Comparison of ENCODE assay signal across 11 mouse cellular contexts in genomic region chr9:79919750-79920539, GRCm38 (mm10).
DNase-seq lines count a peak whose midpoint lies in the region; ATAC-seq lines count a peak whose summit lies in the region.
"Had no signal": no experiment of that assay in that cellular context is flagged by ENCODE, and none has a peak within 500 bp of the region (broad histone marks: within the 10 kb centered on the region; RNA-seq: fewer than 3 reads in every experiment).

No protein-coding gene starts in this region.

- H3K4me3 ChIP-seq in heart, embryonic 11.5 days (ENCODE audit: low read depth, low read length) = no peak overlapping the region
- H3K4me3 ChIP-seq: limb, embryonic 12.5 days had no signal

- peak; percentile 16; the same call in 1 of the 2 replicates for ATAC-seq in common myeloid progenitor, adult 5-6 weeks (replicated peaks; ENCODE audit: low read depth, poor library complexity, severe bottlenecking)
- ATAC-seq in heart, embryonic 11.5 days (replicated peaks; ENCODE audit: insufficient number of reproducible peaks, low FRiP score, low TSS enrichment) = peak; percentile 25; the same call in 1 of the 2 replicates
- ATAC-seq in megakaryocyte progenitor cell, adult 5-6 weeks (replicated peaks; ENCODE audit: poor library complexity) = peak; percentile 27
- ATAC-seq in monocyte, adult 5-6 weeks (replicated peaks; ENCODE audit: insufficient number of reproducible peaks, low FRiP score, low TSS enrichment, poor library complexity, severe bottlenecking) = no peak

- intact Hi-C loops in left cerebral cortex, postnatal 36 days (cut with DNase I) = no loop called here
- intact Hi-C loops in left cerebral cortex, postnatal 4 days (cut with DNase I) = no loop called here

- no peaks in the 10 kb centered on the region for H3K27me3 ChIP-seq in heart, embryonic 11.5 days (ENCODE audit: control insufficient read depth, insufficient read depth, low read length)
- H3K27me3 ChIP-seq: limb, embryonic 12.5 days had no signal

- no peak overlapping the region; the same call in 1 of the 2 replicates for H3K9ac ChIP-seq in heart, embryonic 11.5 days (ENCODE audit: low read depth, low read length)
- H3K9ac ChIP-seq: limb, embryonic 12.5 days had no signal

- peaks cover 39% of the 10 kb centered on the region for H3K4me1 ChIP-seq in heart, embryonic 11.5 days (ENCODE audit: control insufficient read depth, insufficient read depth, low read length)

- no peaks in the 10 kb centered on the region for H3K9me3 ChIP-seq in heart, embryonic 11.5 days (replicated peaks; ENCODE audit: control insufficient read depth, low read length)
- H3K9me3 ChIP-seq: limb, embryonic 12.5 days had no signal

- H3K36me3 ChIP-seq in heart, embryonic 11.5 days (ENCODE audit: control insufficient read depth, insufficient read depth, low read length) = no peaks in the 10 kb centered on the region
- H3K36me3 ChIP-seq: limb, embryonic 12.5 days had no signal

- H3K27ac ChIP-seq in heart, embryonic 11.5 days (ENCODE audit: low read depth, low read length) = peak overlapping the region; percentile 81
- H3K27ac ChIP-seq: limb, embryonic 12.5 days had no signal

- WGBS in heart, embryonic 11.5 days (ENCODE audit: insufficient replicate concordance) = 34% methylated on average over 9 of the region's 9 CpGs

- peak overlapping the region; percentile 54 for H3K4me2 ChIP-seq in heart, embryonic 11.5 days
- H3K4me2 ChIP-seq: limb, embryonic 12.5 days had no signal

- DNase-seq in left cerebral cortex, postnatal 36 days (ENCODE audit: low spot score in 2 of 2) = peak; percentile 23 to 26
- DNase-seq in left cerebral cortex, postnatal 4 days = no peak
- no peak for DNase-seq in adrenal gland, postnatal 4 days (ENCODE audit: low spot score in 2 of 2)
- no peak for DNase-seq in embryo, embryonic 9.5 days (ENCODE audit: extremely low spot score)
- DNase-seq: gastrocnemius, postnatal 10 days; retina, postnatal 1 day had no signal

Comparison
In these comparisons a context has a peak if more than half of its experiments do, and no peak if none do; other contexts are left out.
1. DNase-seq: peak in left cerebral cortex, postnatal 36 days (2 of 2); none in left cerebral cortex, postnatal 4 days (single experiment), adrenal gland, postnatal 4 days (0 of 2) and embryo, embryonic 9.5 days (single experiment).